Mouse (Mus musculus): ENCODE measurements at regions not wholly inside any gene's neighbourhood (a gene's known extent, or its start where the extent isn't known, plus 50 kb on each side); places are given as distances from the start of the nearest gene placed in this dataset.
"Not testable (repeated sequence)": the region's sequence is repeated elsewhere in the genome, so short reads cannot be mapped to it uniquely, and the experiment has no call there.

GRCm38 (mm10) chr12:20845297-20845696 is 145.0 kb upstream of the Asap2 start:
- 61% methylated on average over 17 of the region's 17 CpGs for WGBS
- Histone ChIP-seq H3K27me3 (ENCODE audit: control insufficient read depth, insufficient read depth, low read length) (no peaks in the 10 kb centered on the region), H3K27ac (replicated peaks; ENCODE audit: low read depth, low read length) (no peak overlapping the region), H3K4me1 (ENCODE audit: control insufficient read depth, insufficient read depth, low read length) (no peaks in the 10 kb centered on the region), H3K4me2 (replicated peaks; ENCODE audit: low read depth, low read length, severe bottlenecking) (peak overlapping the region; percentile 29; the same call in 1 of the 2 replicates), H3K36me3 (ENCODE audit: control insufficient read depth, insufficient read depth, low read length) (no peaks in the 10 kb centered on the region), H3K4me3 (replicated peaks; ENCODE audit: low read length) (no peak overlapping the region), H3K9me3 (ENCODE audit: control insufficient read depth, low read length) (no peaks in the 10 kb centered on the region), H3K9ac (ENCODE audit: low read depth, low read length, severe bottlenecking) (no peak overlapping the region)
- no peak for ATAC-seq (ENCODE audit: low FRiP score, low read depth)
- no peak for TF ChIP-seq POLR2A (IDR thresholded peaks at IDR 0.05; ENCODE audit: borderline replicate concordance, extremely low read depth, insufficient read depth, insufficient read length)
- DNase-seq (ENCODE audit: low spot score), result no peak

- ATAC-seq (ENCODE audit: low FRiP score, low read depth); H3K27me3 ChIP-seq (ENCODE audit: control insufficient read depth, insufficient read depth, low read length); H3K36me3 ChIP-seq (ENCODE audit: control insufficient read depth, insufficient read depth, low read length); H3K9ac ChIP-seq (ENCODE audit: low read depth, low read length, severe bottlenecking); H3K4me1 ChIP-seq (ENCODE audit: control insufficient read depth, insufficient read depth, low read length); H3K27ac ChIP-seq (replicated peaks; ENCODE audit: low read depth, low read length); DNase-seq (ENCODE audit: low spot score); H3K4me2 ChIP-seq (replicated peaks; ENCODE audit: low read depth, low read length, severe bottlenecking); H3K4me3 ChIP-seq (replicated peaks; ENCODE audit: low read length): not testable (repeated sequence)
- 69% methylated on average over 6 of the region's 6 CpGs for WGBS
- peaks cover 16% of the 10 kb centered on the region for H3K9me3 ChIP-seq (ENCODE audit: control insufficient read depth, low read length)
These were observed 106.2 kb upstream of the Asap2 start for GRCm38 (mm10) chr12:20884104-20884503.

- ATAC-seq (ENCODE audit: low FRiP score, low read depth) (peak; percentile 100), DNase-seq (ENCODE audit: low spot score) (peak; percentile 71)
- not testable (repeated sequence) for H3K36me3 ChIP-seq (ENCODE audit: control insufficient read depth, insufficient read depth, low read length); H3K27me3 ChIP-seq (ENCODE audit: control insufficient read depth, insufficient read depth, low read length); H3K4me1 ChIP-seq (ENCODE audit: control insufficient read depth, insufficient read depth, low read length)
- H3K9me3 ChIP-seq (ENCODE audit: control insufficient read depth, low read length), result peaks cover 12% of the 10 kb centered on the region
- peak overlapping the region; percentile 91 for H3K9ac ChIP-seq (ENCODE audit: low read depth, low read length, severe bottlenecking)
- H3K4me3 ChIP-seq (replicated peaks; ENCODE audit: low read length), result peak overlapping the region; percentile 77
- 1% methylated on average over 45 of the region's 87 CpGs for WGBS
- peak overlapping the region; percentile 94 for H3K27ac ChIP-seq (replicated peaks; ENCODE audit: low read depth, low read length)
- peak; percentile 89; the same call in 1 of the 2 replicates for TF ChIP-seq POLR2A (IDR thresholded peaks at IDR 0.05; ENCODE audit: borderline replicate concordance, extremely low read depth, insufficient read depth, insufficient read length)
- H3K4me2 ChIP-seq (replicated peaks; ENCODE audit: low read depth, low read length, severe bottlenecking), result peak overlapping the region; percentile 40
These were observed 69.4 kb upstream of the Asap2 start for GRCm38 (mm10) chr12:20920653-20921397.

- not testable (repeated sequence) for H3K36me3 ChIP-seq (ENCODE audit: control insufficient read depth, insufficient read depth, low read length); ATAC-seq (ENCODE audit: low FRiP score, low read depth)
These were observed 68.7 kb upstream of the Asap2 start for GRCm38 (mm10) chr12:20921398-20922023.

GRCm38 (mm10) chr12:20928966-20929365 is 61.3 kb upstream of the Asap2 start:
- not testable (repeated sequence) for ATAC-seq (ENCODE audit: low FRiP score, low read depth); H3K9ac ChIP-seq (ENCODE audit: low read depth, low read length, severe bottlenecking); H3K9me3 ChIP-seq (ENCODE audit: control insufficient read depth, low read length); H3K4me2 ChIP-seq (replicated peaks; ENCODE audit: low read depth, low read length, severe bottlenecking); H3K4me3 ChIP-seq (replicated peaks; ENCODE audit: low read length); H3K27ac ChIP-seq (replicated peaks; ENCODE audit: low read depth, low read length); H3K27me3 ChIP-seq (ENCODE audit: control insufficient read depth, insufficient read depth, low read length); H3K36me3 ChIP-seq (ENCODE audit: control insufficient read depth, insufficient read depth, low read length); H3K4me1 ChIP-seq (ENCODE audit: control insufficient read depth, insufficient read depth, low read length)
- WGBS, result 26% methylated on average over 3 of the region's 3 CpGs
- DNase-seq (ENCODE audit: low spot score), result peak; percentile 55

More at GRCm38 (mm10) chr12:20921398-20922023, 68.7 kb upstream of the Asap2 start:
- H3K27ac ChIP-seq (replicated peaks; ENCODE audit: low read depth, low read length); DNase-seq (ENCODE audit: low spot score); H3K27me3 ChIP-seq (ENCODE audit: control insufficient read depth, insufficient read depth, low read length); H3K4me1 ChIP-seq (ENCODE audit: control insufficient read depth, insufficient read depth, low read length); H3K9me3 ChIP-seq (ENCODE audit: control insufficient read depth, low read length): not testable (repeated sequence)
- Histone ChIP-seq H3K9ac (ENCODE audit: low read depth, low read length, severe bottlenecking) (peak overlapping the region; percentile 91), H3K4me2 (replicated peaks; ENCODE audit: low read depth, low read length, severe bottlenecking) (peak overlapping the region; percentile 40), H3K4me3 (replicated peaks; ENCODE audit: low read length) (peak overlapping the region; percentile 77)
- WGBS, result 18% methylated on average over 11 of the region's 15 CpGs
